Mouse (Mus musculus) spleen, adult 12 weeks (tissue): ENCODE data around the gene Prex1.
A peak's percentile ranks its signal among the peaks of the same experiment; 100 is the strongest.
"Not testable (repeated sequence)": the region's sequence is repeated elsewhere in the genome, so short reads cannot be mapped to it uniquely, and the experiment has no call there.

Experiments used
- DNase-seq: peaks from one replicate; pipeline ENCODE4 v3.0.0; 2022; ENCODE audit warnings: low spot score

The Prex1 gene

GRCm38 (mm10) chr2:166553502-166554168, 160.0 kb downstream of the Prex1 start:
- DNase-seq: peak; percentile 37

- no peak for DNase-seq
Observed at GRCm38 (mm10) chr2:166552657-166553056, 161.0 kb downstream of the Prex1 start.

GRCm38 (mm10) chr2:166551831-166552498, 161.7 kb downstream of the Prex1 start:
- DNase-seq: no peak

- DNase-seq: no peak
Observed at GRCm38 (mm10) chr2:166549871-166550270, 163.8 kb downstream of the Prex1 start.

- DNase-seq: no peak
Observed at GRCm38 (mm10) chr2:166549069-166549468, 164.6 kb downstream of the Prex1 start.

- DNase-seq: no peak
Observed at GRCm38 (mm10) chr2:166545580-166545979, 168.1 kb downstream of the Prex1 start.

GRCm38 (mm10) chr2:166544575-166545251, 168.9 kb downstream of the Prex1 start:
- DNase-seq: no peak

- DNase-seq: no peak
Observed at GRCm38 (mm10) chr2:166541112-166541928, 172.3 kb downstream of the Prex1 start.

GRCm38 (mm10) chr2:166540216-166540615, 173.4 kb downstream of the Prex1 start:
- DNase-seq: no peak

GRCm38 (mm10) chr2:166536896-166537295, 176.7 kb downstream of the Prex1 start:
- DNase-seq: no peak

GRCm38 (mm10) chr2:166535519-166535918, 178.1 kb downstream of the Prex1 start:
- DNase-seq: no peak

GRCm38 (mm10) chr2:166526204-166526603, 187.4 kb downstream of the Prex1 start:
- no peak for DNase-seq

GRCm38 (mm10) chr2:166523156-166523890, 190.3 kb downstream of the Prex1 start:
- DNase-seq: no peak

- no peak for DNase-seq
Observed at GRCm38 (mm10) chr2:166522612-166523120, 191.0 kb downstream of the Prex1 start.

- DNase-seq: no peak
Observed at GRCm38 (mm10) chr2:166521878-166522611, 191.6 kb downstream of the Prex1 start.

- DNase-seq: no peak
Observed at GRCm38 (mm10) chr2:166521461-166521860, 192.2 kb downstream of the Prex1 start.

GRCm38 (mm10) chr2:166520536-166520935, 193.1 kb downstream of the Prex1 start:
- DNase-seq: no peak

GRCm38 (mm10) chr2:166517392-166518174, 196.0 kb downstream of the Prex1 start:
- not testable (repeated sequence) for DNase-seq

GRCm38 (mm10) chr2:166516818-166517353, 196.7 kb downstream of the Prex1 start:
- no peak for DNase-seq
